Mouse (Mus musculus) liver, embryonic 11.5 days (tissue): Measurements from ENCODE around the gene Parva. TPM values are rescaled to one million over a fixed set of nuclear protein-coding genes. Genes with fewer than 3 reads are reported as not detected.

Experiments
- ATAC-seq: fragments of 200-750 bp; cut with Nextera tagmentation; replicated peaks from 2 replicates; pipeline ENCODE4 v1.8.0; 2017; ENCODE audit warnings: moderate number of reproducible peaks, mild to moderate bottlenecking, moderate TSS enrichment, moderate library complexity; ENCODE audit not compliant: low FRiP score
- DNase-seq: peaks from one replicate; pipeline ENCODE4 v3.0.0-alpha.2; 2017; ENCODE audit warnings: low spot score
- H3K27ac ChIP-seq: fragments of 300-500 bp; sonication (generic); 2 replicates; pipeline ENCODE4 v1.5.1; 2014; ENCODE audit warnings: mild to moderate bottlenecking, low read depth, low read length, control low read depth
- H3K27me3 ChIP-seq: fragments of 300-500 bp; sonication (generic); replicated peaks from 2 replicates; pipeline ENCODE4 v1.6.1; 2014; ENCODE audit warnings: low read length, mixed read lengths; ENCODE audit not compliant: control insufficient read depth, insufficient read depth
- H3K36me3 ChIP-seq: fragments of 300-500 bp; sonication (generic); 2 replicates; pipeline ENCODE4 v1.6.1; 2014; ENCODE audit warnings: mild to moderate bottlenecking, low read length, moderate library complexity, mixed read lengths; ENCODE audit not compliant: control insufficient read depth, insufficient read depth
- H3K4me1 ChIP-seq: fragments of 300-500 bp; sonication (generic); replicated peaks from 2 replicates; pipeline ENCODE4 v1.6.1; 2014; ENCODE audit warnings: low read length, mixed read lengths; ENCODE audit not compliant: control insufficient read depth, insufficient read depth
- H3K4me2 ChIP-seq: fragments of 300-500 bp; sonication (generic); 2 replicates; pipeline ENCODE4 v1.6.1; 2014; ENCODE audit warnings: mild to moderate bottlenecking, control low read depth, moderate library complexity
- H3K4me3 ChIP-seq: fragments of 300-500 bp; sonication (generic); 2 replicates; pipeline ENCODE4 v1.5.1; 2014; ENCODE audit warnings: low read depth, low read length, control low read depth
- H3K9ac ChIP-seq: fragments of 300-500 bp; sonication (generic); 2 replicates; pipeline ENCODE4 v1.6.1; 2014; ENCODE audit warnings: low read depth, low read length, control low read depth
- H3K9me3 ChIP-seq: fragments of 300-500 bp; sonication (generic); 2 replicates; pipeline ENCODE4 v1.6.1; 2016; ENCODE audit warnings: low read length, inconsistent platforms, mixed read lengths; ENCODE audit not compliant: control insufficient read depth
- WGBS: fragments of 180-500 bp; shearing (Covaris S2); extraction: QIAGEN DNeasy Blood & Tissue Kit; methylation state at CpG from one replicate; pipeline ENCODE4 v1.1.7; 2014; 5-methylcytosine and 5-hydroxymethylcytosine counted together
- polyA plus RNA-seq: library from polyadenylated mRNA; unstranded; fragments of >200 nt; fragmentation: Nextera tagmentation; extraction: Ambion mirVana; gene quantifications from 2 replicates; pipeline ENCODE4 v1.2.1, GENCODE M21; 2014

Gene Parva
- polyA plus RNA-seq, 1 experiment from 2014 or later, result 24.3 TPM

GRCm38 (mm10) chr7:112416058-112416526 lies 11.2 kb upstream of the Parva start:
- Histone ChIP-seq H3K27me3 (peaks cover 12% of the 10 kb centered on the region), H3K9me3 (no peaks in the 10 kb centered on the region), H3K4me1 (no peaks in the 10 kb centered on the region), H3K4me2 (no peak overlapping the region), H3K9ac (no peak overlapping the region), H3K27ac (no peak overlapping the region), H3K36me3 (no peaks in the 10 kb centered on the region), H3K4me3 (no peak overlapping the region)
- 21% methylated on average over 14 of the region's 14 CpGs for WGBS
- ATAC-seq, result no peak
- no peak for DNase-seq

- H3K9ac ChIP-seq, result no peak overlapping the region
- no peaks in the 10 kb centered on the region for H3K36me3 ChIP-seq
- ATAC-seq, result no peak
- 35% methylated on average over 7 of the region's 7 CpGs for whole genome bisulfite sequencing
- H3K27me3 ChIP-seq, result peaks cover 12% of the 10 kb centered on the region
- no peak overlapping the region for H3K4me2 ChIP-seq
- no peak for DNase-seq
- no peak overlapping the region for H3K4me3 ChIP-seq
- no peaks in the 10 kb centered on the region for H3K4me1 ChIP-seq
- H3K27ac ChIP-seq, result no peak overlapping the region
- H3K9me3 ChIP-seq, result no peaks in the 10 kb centered on the region
Observed at GRCm38 (mm10) chr7:112416730-112417513, 10.4 kb upstream of the Parva start.

- Histone ChIP-seq H3K4me1 (no peaks in the 10 kb centered on the region), H3K9ac (no peak overlapping the region), H3K27me3 (peaks cover 12% of the 10 kb centered on the region), H3K9me3 (no peaks in the 10 kb centered on the region), H3K36me3 (no peaks in the 10 kb centered on the region), H3K4me2 (no peak overlapping the region), H3K4me3 (no peak overlapping the region), H3K27ac (no peak overlapping the region)
- ATAC-seq (no peak), DNase-seq (no peak)
- WGBS, result 74% methylated on average over 4 of the region's 4 CpGs
Observed at GRCm38 (mm10) chr7:112417598-112417997, 9.7 kb upstream of the Parva start.

- Histone ChIP-seq H3K4me3 (no peak overlapping the region), H3K27ac (no peak overlapping the region), H3K9ac (no peak overlapping the region), H3K9me3 (no peaks in the 10 kb centered on the region), H3K27me3 (peaks cover 25% of the 10 kb centered on the region), H3K36me3 (no peaks in the 10 kb centered on the region), H3K4me2 (no peak overlapping the region), H3K4me1 (no peaks in the 10 kb centered on the region)
- no peak for ATAC-seq
- 78% methylated on average over 4 of the region's 4 CpGs for WGBS
- DNase-seq, result no peak
Observed at GRCm38 (mm10) chr7:112423438-112423837, 3.9 kb upstream of the Parva start.

GRCm38 (mm10) chr7:112426811-112427210 lies 494 bp upstream of the Parva start:
- H3K4me3 ChIP-seq, result no peak overlapping the region
- 38% methylated on average over 5 of the region's 5 CpGs for WGBS
- DNase-seq (no peak), ATAC-seq (no peak)
- H3K27ac ChIP-seq, result no peak overlapping the region
- H3K4me1 ChIP-seq, result no peaks in the 10 kb centered on the region
- H3K27me3 ChIP-seq, result peaks cover 25% of the 10 kb centered on the region
- H3K9me3 ChIP-seq, result no peaks in the 10 kb centered on the region
- no peak overlapping the region for H3K9ac ChIP-seq
- no peak overlapping the region; the same call in 1 of the 2 replicates for H3K4me2 ChIP-seq
- no peaks in the 10 kb centered on the region for H3K36me3 ChIP-seq

GRCm38 (mm10) chr7:112428158-112428535 lies 842 bp downstream of the Parva start:
- H3K36me3 ChIP-seq, result no peaks in the 10 kb centered on the region
- 4% methylated on average over 22 of the region's 22 CpGs for WGBS
- DNase-seq, result peak; percentile 62
- ATAC-seq, result 0 out of 2 replicates have a peak, but pooled peaks have one; percentile 49
- peak overlapping the region; percentile 62 for H3K4me2 ChIP-seq
- H3K4me1 ChIP-seq, result no peaks in the 10 kb centered on the region
- H3K9me3 ChIP-seq, result no peaks in the 10 kb centered on the region
- peak overlapping the region; percentile 68 for H3K9ac ChIP-seq
- peaks cover 25% of the 10 kb centered on the region for H3K27me3 ChIP-seq
- H3K4me3 ChIP-seq, result peak overlapping the region; percentile 60
- H3K27ac ChIP-seq, result peak overlapping the region; percentile 77

- H3K27ac ChIP-seq, result no peak overlapping the region
- H3K36me3 ChIP-seq, result no peaks in the 10 kb centered on the region
- DNase-seq (no peak), ATAC-seq (no peak)
- 66% methylated on average over 3 of the region's 3 CpGs for WGBS
- H3K4me2 ChIP-seq, result no peak overlapping the region
- no peaks in the 10 kb centered on the region for H3K27me3 ChIP-seq
- no peaks in the 10 kb centered on the region for H3K9me3 ChIP-seq
- H3K4me1 ChIP-seq, result peaks cover 5% of the 10 kb centered on the region
- no peak overlapping the region for H3K9ac ChIP-seq
- H3K4me3 ChIP-seq, result no peak overlapping the region
Observed at GRCm38 (mm10) chr7:112439846-112440245, 12.5 kb downstream of the Parva start.

- no peak overlapping the region for H3K4me3 ChIP-seq
- peaks cover 8% of the 10 kb centered on the region for H3K4me1 ChIP-seq
- H3K36me3 ChIP-seq, result no peaks in the 10 kb centered on the region; the same call in 1 of the 2 replicates
- no peaks in the 10 kb centered on the region for H3K9me3 ChIP-seq
- no peak for DNase-seq
- H3K4me2 ChIP-seq, result no peak overlapping the region
- H3K9ac ChIP-seq, result no peak overlapping the region
- no peak overlapping the region for H3K27ac ChIP-seq
- no peaks in the 10 kb centered on the region for H3K27me3 ChIP-seq
- WGBS, result 46% methylated on average over 12 of the region's 12 CpGs
- no peak for ATAC-seq
Observed at GRCm38 (mm10) chr7:112444152-112444984, 17.1 kb downstream of the Parva start.
